8 mouse cellular contexts compared by ENCODE assay signal in genomic region chr3:61362821-61363160, GRCm38 (mm10). TPM values are rescaled to one million over a fixed set of nuclear protein-coding genes. Genes with fewer than 3 reads are reported as not detected.
A peak's percentile ranks its signal among the peaks of the same experiment; 100 is the strongest.
DNase-seq lines count a peak whose midpoint lies in the region; ATAC-seq and TF ChIP-seq lines count a peak whose summit lies in the region.

No protein-coding gene starts in this region.

- no peak for TF ChIP-seq POLR2A in cerebellum, adult 2 months (IDR thresholded peaks at IDR 0.05; ENCODE audit: borderline replicate concordance, insufficient read depth, low read length)
- no peak for TF ChIP-seq POLR2A in thymus, adult 2 months (IDR thresholded peaks at IDR 0.05; ENCODE audit: control insufficient read depth, extremely low read depth, insufficient read depth, low read length, poor library complexity)
- TF ChIP-seq POLR2A in small intestine, adult 2 months (IDR thresholded peaks at IDR 0.05; ENCODE audit: low read depth, low read length) = no peak

- H3K27ac ChIP-seq in cerebellum, adult 2 months (ENCODE audit: insufficient read depth, low read length) = no peak overlapping the region; the same call in 1 of the 2 replicates
- peak overlapping the region; percentile 44; the same call in 1 of the 2 replicates for H3K27ac ChIP-seq in thymus, adult 2 months (ENCODE audit: control insufficient read depth, insufficient read depth, low read length)
- peak overlapping the region; percentile 15; the same call in 1 of the 2 replicates for H3K27ac ChIP-seq in liver, embryonic 15.5 days (replicated peaks)
- H3K27ac ChIP-seq in small intestine, adult 2 months (ENCODE audit: insufficient read depth, low read depth, low read length) = peak overlapping the region; percentile 72

- H3K4me1 ChIP-seq in cerebellum, adult 2 months (ENCODE audit: control insufficient read depth, insufficient read depth, low read length) = no peaks in the 10 kb centered on the region
- H3K4me1 ChIP-seq in thymus, adult 2 months (replicated peaks; ENCODE audit: control insufficient read depth, insufficient read depth, low read length) = peaks cover 9% of the 10 kb centered on the region
- peaks cover 38% of the 10 kb centered on the region for H3K4me1 ChIP-seq in liver, embryonic 15.5 days (replicated peaks)
- no peaks in the 10 kb centered on the region for H3K4me1 ChIP-seq in small intestine, adult 2 months (ENCODE audit: control insufficient read depth, insufficient read depth, insufficient read length, low read length)

- no peaks in the 10 kb centered on the region for H3K36me3 ChIP-seq in thymus, adult 2 months (ENCODE audit: control insufficient read depth, insufficient read depth, low read length)
- no peaks in the 10 kb centered on the region for H3K36me3 ChIP-seq in liver, embryonic 15.5 days (replicated peaks)
- no peaks in the 10 kb centered on the region for H3K36me3 ChIP-seq in small intestine, adult 2 months (ENCODE audit: control insufficient read depth, insufficient read depth, low read length)

- peak overlapping the region; percentile 19; the same call in 1 of the 2 replicates for H3K9ac ChIP-seq in liver, embryonic 15.5 days

- H3K4me3 ChIP-seq in cerebellum, adult 2 months (replicated peaks; ENCODE audit: insufficient read depth, low read depth, low read length) = peak overlapping the region; percentile 54
- peak overlapping the region; percentile 64 for H3K4me3 ChIP-seq in thymus, adult 2 months (ENCODE audit: control insufficient read depth, insufficient read depth, low read length)
- peak overlapping the region; percentile 75 for H3K4me3 ChIP-seq in liver, embryonic 15.5 days (replicated peaks)
- peak overlapping the region; percentile 64 for H3K4me3 ChIP-seq in small intestine, adult 2 months (ENCODE audit: low read depth, low read length)

- peak in 1 of 2 experiments; percentile 60 for DNase-seq in cerebellum, adult 2 months
- no peak for DNase-seq in cerebellum, postnatal 10 days
- DNase-seq in thymus, adult 2 months = no peak
- no peak for DNase-seq in thymus, postnatal 36 days
- DNase-seq in frontal cortex, postnatal 14 days (ENCODE audit: low spot score in 2 of 2) = no peak

- H3K9me3 ChIP-seq in liver, embryonic 15.5 days (replicated peaks) = no peaks in the 10 kb centered on the region

- no peaks in the 10 kb centered on the region for H3K27me3 ChIP-seq in cerebellum, adult 2 months (ENCODE audit: control insufficient read depth, insufficient read depth, low read length)
- no peaks in the 10 kb centered on the region for H3K27me3 ChIP-seq in thymus, adult 2 months (ENCODE audit: control insufficient read depth, insufficient read depth, low read length)
- peaks cover 24% of the 10 kb centered on the region; the same call in 1 of the 2 replicates for H3K27me3 ChIP-seq in liver, embryonic 15.5 days
- H3K27me3 ChIP-seq in small intestine, adult 2 months (ENCODE audit: control insufficient read depth, insufficient read depth, low read length) = no peaks in the 10 kb centered on the region

- WGBS in cerebellum, adult 2 months = 1% methylated on average over 9 of the region's 9 CpGs
- WGBS in thymus, adult 2 months = 6% methylated on average over 9 of the region's 9 CpGs
- WGBS in liver, embryonic 15.5 days (ENCODE audit: insufficient replicate concordance) = 7% methylated on average over 9 of the region's 9 CpGs
- WGBS in small intestine, adult 2 months = 2% methylated on average over 9 of the region's 9 CpGs

- peak overlapping the region; percentile 98 for H3K4me2 ChIP-seq in liver, embryonic 15.5 days

- ATAC-seq in liver, embryonic 15.5 days (ENCODE audit: insufficient read depth) = no peak
- ATAC-seq in monocyte, adult 5-6 weeks (replicated peaks; ENCODE audit: insufficient number of reproducible peaks, low FRiP score, low TSS enrichment, poor library complexity, severe bottlenecking) = no peak

- TF ChIP-seq CTCF in cerebellum, adult 2 months (IDR thresholded peaks at IDR 0.05; ENCODE audit: borderline replicate concordance, insufficient read depth, low read depth, low read length) = no peak
- TF ChIP-seq CTCF in thymus, adult 2 months (IDR thresholded peaks at IDR 0.05; ENCODE audit: borderline replicate concordance, control insufficient read depth, extremely low read depth, insufficient read depth, low read length, poor library complexity) = no peak
- no peak for TF ChIP-seq CTCF in small intestine, adult 2 months (IDR thresholded peaks at IDR 0.05; ENCODE audit: extremely low read depth, insufficient read length, insufficient replicate concordance, low read depth, low read length)

RNA-seq across cellular contexts. Expression of gene Rap2b, which starts 1.4 kb away (rescaled TPM):
- polyA plus RNA-seq in cerebellum, adult 2 months (2012; rRNA removed) = 3.8 and 4.9 TPM in 2 replicates
- 11.1 and 12.7 TPM in 2 replicates for polyA plus RNA-seq in thymus, adult 2 months (2012; rRNA removed)
- polyA plus RNA-seq in liver, embryonic 15.5 days (2015; fragmentation: Nextera tagmentation; extraction: Ambion mirVana) = 2.0 and 2.2 TPM in 2 replicates
- 2.3 and 5.0 TPM in 2 replicates for polyA plus RNA-seq in small intestine, adult 2 months (2012; rRNA removed)
- 19.0 to 29.0 TPM (median 24.3 TPM) in 3 replicates for total RNA-seq in monocyte, adult 5-6 weeks (2017)

RNA-seq across cellular contexts. Expression of gene B430305J03Rik, which starts 3.0 kb away (rescaled TPM):
- 0.22 and 0.44 TPM in 2 replicates for polyA plus RNA-seq in cerebellum, adult 2 months (2012; rRNA removed)
- 0.58 and 0.61 TPM in 2 replicates for polyA plus RNA-seq in thymus, adult 2 months (2012; rRNA removed)
- not detected in 2 replicates for polyA plus RNA-seq in liver, embryonic 15.5 days (2015; fragmentation: Nextera tagmentation; extraction: Ambion mirVana)
- 0.09 TPM in 1 of 2 replicates, not detected in the other for polyA plus RNA-seq in small intestine, adult 2 months (2012; rRNA removed)
- total RNA-seq in monocyte, adult 5-6 weeks (2017) = 1.1 to 1.9 TPM (median 1.7 TPM) in 3 replicates
